Mouse (Mus musculus) ovary, postnatal 14 days (tissue): ENCODE measurements around the gene Tbc1d16.
"Not testable (repeated sequence)": the region's sequence is repeated elsewhere in the genome, so short reads cannot be mapped to it uniquely, and the experiment has no call there.

Experiments
- DNase-seq: peaks from one replicate; pipeline ENCODE4 v3.0.0; 2022; ENCODE audit warnings: low spot score

Gene Tbc1d16

GRCm38 (mm10) chr11:119228091-119228781 is at the start of gene Tbc1d16, which contains the start of gene Ccdc40:
Gene Tbc1d16, minus strand, starts transcription at chr11:119228499.
Gene Ccdc40, plus strand, starts transcription at chr11:119228572.
- peak; percentile 56 for DNase-seq

GRCm38 (mm10) chr11:119273186-119273930 is 45.1 kb upstream of the Tbc1d16 start:
- DNase-seq: no peak

- DNase-seq: not testable (repeated sequence)
These were observed 44.2 kb upstream of the Tbc1d16 start for GRCm38 (mm10) chr11:119272492-119272891.

GRCm38 (mm10) chr11:119268557-119269195 is 40.4 kb upstream of the Tbc1d16 start:
- DNase-seq: no peak

GRCm38 (mm10) chr11:119267768-119268556 is 39.7 kb upstream of the Tbc1d16 start, which contains the start of gene Gaa:
Gene Gaa, plus strand, starts transcription at chr11:119267887.
- DNase-seq: peak; percentile 97

GRCm38 (mm10) chr11:119267241-119267674 is 39.0 kb upstream of the Tbc1d16 start:
- DNase-seq: peak; percentile 27

GRCm38 (mm10) chr11:119265811-119266210 is 37.5 kb upstream of the Tbc1d16 start:
- no peak for DNase-seq

- DNase-seq: no peak
These were observed 36.1 kb upstream of the Tbc1d16 start for GRCm38 (mm10) chr11:119264413-119264812.

GRCm38 (mm10) chr11:119259977-119260376 is 31.7 kb upstream of the Tbc1d16 start:
- DNase-seq: no peak

GRCm38 (mm10) chr11:119258572-119259322 is 30.4 kb upstream of the Tbc1d16 start:
- peak; percentile 54 for DNase-seq

GRCm38 (mm10) chr11:119258216-119258571 is 29.9 kb upstream of the Tbc1d16 start:
- no peak for DNase-seq

GRCm38 (mm10) chr11:119256557-119256956 is 28.3 kb upstream of the Tbc1d16 start:
- not testable (repeated sequence) for DNase-seq

GRCm38 (mm10) chr11:119252854-119253541 is 24.7 kb upstream of the Tbc1d16 start:
- peak; percentile 33 for DNase-seq

GRCm38 (mm10) chr11:119250998-119251397 is 22.7 kb upstream of the Tbc1d16 start:
- no peak for DNase-seq

GRCm38 (mm10) chr11:119249011-119249410 is 20.7 kb upstream of the Tbc1d16 start:
- peak; percentile 73 for DNase-seq

GRCm38 (mm10) chr11:119245543-119245942 is 17.2 kb upstream of the Tbc1d16 start:
- not testable (repeated sequence) for DNase-seq

GRCm38 (mm10) chr11:119239480-119239879 is 11.2 kb upstream of the Tbc1d16 start:
- no peak for DNase-seq

- DNase-seq: no peak
These were observed 10.0 kb upstream of the Tbc1d16 start for GRCm38 (mm10) chr11:119238305-119238721.

- no peak for DNase-seq
These were observed 9.4 kb upstream of the Tbc1d16 start for GRCm38 (mm10) chr11:119237568-119238304.

- DNase-seq: no peak
These were observed 8.7 kb upstream of the Tbc1d16 start for GRCm38 (mm10) chr11:119237007-119237406.
